Mouse (Mus musculus) cerebellum, adult 11 months (tissue): ENCODE measurements around the gene Ints4.

Experiments
- DNase-seq: peaks from one replicate; pipeline ENCODE4 v3.0.0; 2022

Gene Ints4

GRCm38 (mm10) chr7:97549301-97549700 is 68.5 kb downstream of the Ints4 start:
- DNase-seq: no peak

- no peak for DNase-seq
These were observed 69.9 kb downstream of the Ints4 start for GRCm38 (mm10) chr7:97550673-97551072.

GRCm38 (mm10) chr7:97563576-97563975 is 82.8 kb downstream of the Ints4 start:
- no peak for DNase-seq

- DNase-seq: no peak
These were observed 88.6 kb downstream of the Ints4 start for GRCm38 (mm10) chr7:97569372-97569771.

- DNase-seq: no peak
These were observed 89.6 kb downstream of the Ints4 start for GRCm38 (mm10) chr7:97570389-97570788.

- peak; percentile 43 for DNase-seq
These were observed 97.8 kb downstream of the Ints4 start for GRCm38 (mm10) chr7:97578361-97579066.

- peak; percentile 94 for DNase-seq
These were observed 98.6 kb downstream of the Ints4 start, which contains the start of the genes Aamdc and Rsf1 for GRCm38 (mm10) chr7:97579067-97579975. Gene Aamdc (minus strand): TSS chr7:97579497. Gene Rsf1 (plus strand): TSS chr7:97579889.

GRCm38 (mm10) chr7:97579976-97580842 is 99.5 kb downstream of the Ints4 start:
- DNase-seq: peak; percentile 66

GRCm38 (mm10) chr7:97580843-97581214 is 100.1 kb downstream of the Ints4 start:
- peak; percentile 75 for DNase-seq

GRCm38 (mm10) chr7:97588506-97588905 is 107.8 kb downstream of the Ints4 start:
- no peak for DNase-seq

GRCm38 (mm10) chr7:97590488-97590887 is 109.7 kb downstream of the Ints4 start:
- DNase-seq: no peak
